Mouse (Mus musculus) neural tube, embryonic 14.5 days (tissue): ENCODE measurements at regions not wholly inside any gene's neighbourhood (a gene's known extent, or its start where the extent isn't known, plus 50 kb on each side); places are given as distances from the start of the nearest gene placed in this dataset.

Experiments
- ATAC-seq: fragments of 200-750 bp; cut with Nextera tagmentation; 2 replicates; pipeline ENCODE4 v1.8.0; 2017; ENCODE audit warnings: low read depth, mild to moderate bottlenecking, moderate TSS enrichment, moderate library complexity
- H3K27ac ChIP-seq: fragments of 300-500 bp; sonication (generic); 2 replicates; pipeline ENCODE4 v1.5.1; 2014; ENCODE audit warnings: low read depth, mild to moderate bottlenecking, control low read depth, low read length, moderate library complexity, mixed read lengths
- H3K27me3 ChIP-seq: fragments of 300-500 bp; sonication (generic); 2 replicates; pipeline ENCODE4 v1.6.1; 2014; ENCODE audit warnings: low read length; ENCODE audit not compliant: control insufficient read depth, insufficient read depth
- H3K36me3 ChIP-seq: fragments of 300-500 bp; sonication (generic); 2 replicates; pipeline ENCODE4 v1.6.1; 2014; ENCODE audit warnings: low read length, mixed read lengths; ENCODE audit not compliant: control insufficient read depth, insufficient read depth
- H3K4me1 ChIP-seq: fragments of 300-500 bp; sonication (generic); 2 replicates; pipeline ENCODE4 v1.6.1; 2014; ENCODE audit warnings: low read length; ENCODE audit not compliant: control insufficient read depth, insufficient read depth
- H3K4me2 ChIP-seq: fragments of 300-500 bp; sonication (generic); 2 replicates; pipeline ENCODE4 v1.6.1; 2014; ENCODE audit warnings: mild to moderate bottlenecking, low read depth, low read length, control low read depth
- H3K4me3 ChIP-seq: fragments of 300-500 bp; sonication (generic); 2 replicates; pipeline ENCODE4 v1.5.1; 2014; ENCODE audit warnings: low read depth, low read length, control low read depth, mixed read lengths
- H3K9ac ChIP-seq: fragments of 300-500 bp; sonication (generic); replicated peaks from 2 replicates; pipeline ENCODE4 v1.6.1; 2014; ENCODE audit warnings: low read depth, mild to moderate bottlenecking, control low read depth, low read length, mixed read lengths
- H3K9me3 ChIP-seq: fragments of 300-500 bp; sonication (generic); 2 replicates; pipeline ENCODE4 v1.6.1; 2016; ENCODE audit warnings: low read length; ENCODE audit not compliant: control insufficient read depth
- WGBS: fragments of 180-500 bp; shearing (Covaris S2); extraction: QIAGEN DNeasy Blood & Tissue Kit; methylation state at CpG from one replicate; pipeline ENCODE4 v1.1.7; 2014; 5-methylcytosine and 5-hydroxymethylcytosine counted together

DNA sequence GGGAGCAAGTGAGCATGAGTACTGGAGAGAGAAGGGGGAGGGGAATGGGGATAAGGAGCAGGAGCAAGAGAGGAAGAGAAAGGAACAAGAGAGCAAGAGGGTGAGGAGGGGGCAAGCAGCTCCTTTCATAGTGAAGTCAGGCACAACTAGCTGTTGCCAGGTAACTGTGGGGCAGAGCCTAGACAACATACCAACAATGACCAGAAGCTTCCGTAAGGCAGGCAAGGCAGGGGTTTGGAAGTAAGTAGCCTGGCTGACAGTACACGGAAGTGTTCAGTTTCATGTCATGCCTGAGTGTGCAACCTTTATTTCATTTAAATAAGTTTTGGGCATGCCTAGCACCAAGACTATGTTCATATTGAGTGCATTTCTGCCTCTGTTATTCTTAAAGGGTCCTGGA, 160.5 kb upstream of the Jun start:
- no peak overlapping the region for H3K27ac ChIP-seq
- no peak for ATAC-seq
- H3K4me1 ChIP-seq = no peaks in the 10 kb centered on the region
- no peak overlapping the region for H3K9ac ChIP-seq
- H3K4me2 ChIP-seq = no peak overlapping the region
- H3K9me3 ChIP-seq = no peaks in the 10 kb centered on the region
- no peaks in the 10 kb centered on the region for H3K27me3 ChIP-seq
- 72% methylated on average over 2 of the region's 2 CpGs for WGBS
- H3K4me3 ChIP-seq = no peak overlapping the region
- H3K36me3 ChIP-seq = no peaks in the 10 kb centered on the region

DNA sequence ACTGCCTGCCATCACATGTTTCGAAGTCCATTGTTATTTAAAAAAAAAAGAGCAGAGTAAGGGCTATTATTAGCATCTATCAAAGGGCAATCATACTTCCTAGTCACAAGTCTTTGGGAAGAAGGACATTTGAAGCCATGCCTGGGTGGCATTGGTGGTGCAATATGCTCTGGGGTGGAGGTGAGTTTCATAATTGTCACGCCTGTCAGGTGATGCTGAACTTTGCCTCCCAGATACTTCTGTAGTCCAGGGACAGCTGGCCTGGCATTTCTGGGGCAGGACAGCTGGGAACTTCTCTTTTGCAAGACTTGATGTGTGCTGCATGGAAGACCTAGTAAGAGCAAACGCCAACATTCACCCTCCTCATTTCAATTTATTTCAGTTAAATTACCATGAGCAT, 161.0 kb upstream of the Jun start:
- ATAC-seq = no peak
- no peaks in the 10 kb centered on the region for H3K36me3 ChIP-seq
- no peak overlapping the region for H3K9ac ChIP-seq
- 92% methylated on average over 3 of the region's 3 CpGs for WGBS
- H3K4me3 ChIP-seq = no peak overlapping the region
- no peaks in the 10 kb centered on the region for H3K9me3 ChIP-seq
- no peak overlapping the region for H3K27ac ChIP-seq
- H3K4me2 ChIP-seq = no peak overlapping the region
- no peaks in the 10 kb centered on the region for H3K27me3 ChIP-seq
- H3K4me1 ChIP-seq = no peaks in the 10 kb centered on the region

DNA sequence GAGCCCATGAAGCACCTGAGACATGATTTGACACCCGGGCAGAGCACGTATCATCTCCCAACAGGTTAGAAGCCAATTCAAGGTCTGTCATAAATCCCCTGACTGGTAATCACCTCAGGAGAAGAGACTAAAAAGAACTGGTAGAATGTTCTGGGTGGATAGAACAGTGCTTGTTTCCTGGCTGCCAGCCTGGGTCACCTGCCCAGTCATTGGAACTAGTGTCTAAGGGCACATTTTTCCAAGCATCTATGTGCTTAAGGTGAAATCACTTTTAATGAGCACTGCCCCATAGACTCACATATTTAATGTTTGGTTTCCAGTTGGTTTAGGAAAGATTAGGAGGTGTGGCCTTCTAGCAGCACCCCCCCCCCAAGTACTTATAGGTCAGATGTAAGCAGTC, 162.0 kb upstream of the Jun start:
- Histone ChIP-seq H3K9me3 (no peaks in the 10 kb centered on the region), H3K36me3 (no peaks in the 10 kb centered on the region), H3K4me2 (no peak overlapping the region), H3K4me3 (no peak overlapping the region), H3K9ac (no peak overlapping the region), H3K27me3 (no peaks in the 10 kb centered on the region), H3K27ac (no peak overlapping the region), H3K4me1 (no peaks in the 10 kb centered on the region)
- no peak for ATAC-seq
- 92% methylated on average over 2 of the region's 2 CpGs for WGBS

DNA sequence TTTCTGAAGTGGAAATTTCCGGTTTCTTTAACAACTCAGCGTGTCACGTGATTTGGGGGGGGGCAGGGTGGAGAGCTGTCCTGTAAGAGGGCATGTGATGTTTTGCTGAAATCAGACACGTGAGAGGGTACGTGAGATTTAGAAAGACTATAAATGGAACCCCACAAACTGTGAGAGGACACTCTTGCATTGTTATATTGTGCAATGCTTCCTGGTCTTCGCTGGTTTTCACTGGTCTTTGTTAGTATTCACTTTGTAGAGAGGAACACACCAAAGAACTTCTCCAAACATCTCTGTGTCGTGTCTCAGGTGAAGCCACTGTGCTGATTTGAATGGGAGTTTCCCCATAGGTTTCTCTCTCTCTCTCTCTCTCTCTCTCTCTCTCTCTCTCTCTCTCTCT, 163.2 kb upstream of the Jun start:
- 92% methylated on average over 7 of the region's 7 CpGs for WGBS
- no peak overlapping the region for H3K4me2 ChIP-seq
- no peak overlapping the region for H3K27ac ChIP-seq
- no peak for ATAC-seq
- no peaks in the 10 kb centered on the region for H3K27me3 ChIP-seq
- no peak overlapping the region for H3K4me3 ChIP-seq
- no peak overlapping the region for H3K9ac ChIP-seq
- H3K9me3 ChIP-seq = no peaks in the 10 kb centered on the region
- H3K4me1 ChIP-seq = no peaks in the 10 kb centered on the region
- no peaks in the 10 kb centered on the region for H3K36me3 ChIP-seq

DNA sequence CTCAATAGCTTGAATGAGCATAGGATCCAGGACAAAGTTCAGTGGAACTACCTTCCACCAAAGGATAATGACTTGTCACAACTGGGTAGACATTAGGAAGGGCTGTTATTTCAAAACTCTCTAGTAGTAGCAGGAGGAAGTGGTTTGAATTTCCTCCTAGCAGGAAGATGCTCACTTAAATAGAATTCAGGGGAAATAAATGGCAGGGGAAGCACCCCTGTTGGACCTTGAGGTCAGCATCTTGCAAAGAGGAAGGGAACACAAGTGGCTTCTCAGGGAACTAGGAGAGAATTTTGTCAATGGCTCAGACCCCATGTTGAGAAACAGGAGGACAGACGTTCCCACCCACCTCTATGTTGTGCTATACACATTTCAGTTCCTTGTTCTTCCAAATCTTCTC, 178.4 kb upstream of the Jun start:
- ATAC-seq = no peak
- H3K4me1 ChIP-seq = no peaks in the 10 kb centered on the region
- no peaks in the 10 kb centered on the region for H3K9me3 ChIP-seq
- H3K9ac ChIP-seq = no peak overlapping the region
- no peak overlapping the region for H3K4me3 ChIP-seq
- no peak overlapping the region for H3K4me2 ChIP-seq
- no peak overlapping the region for H3K27ac ChIP-seq
- no peaks in the 10 kb centered on the region for H3K36me3 ChIP-seq
- no peaks in the 10 kb centered on the region for H3K27me3 ChIP-seq
- 73% methylated on average over 1 of the region's 1 CpGs for WGBS

- H3K4me1 ChIP-seq = no peaks in the 10 kb centered on the region
- H3K36me3 ChIP-seq = no peaks in the 10 kb centered on the region
- no peaks in the 10 kb centered on the region for H3K9me3 ChIP-seq
- no peak overlapping the region for H3K27ac ChIP-seq
- no peak overlapping the region for H3K4me3 ChIP-seq
- H3K9ac ChIP-seq = no peak overlapping the region
- no peaks in the 10 kb centered on the region for H3K27me3 ChIP-seq
- ATAC-seq = no peak
- H3K4me2 ChIP-seq = no peak overlapping the region
These were observed 181.0 kb upstream of the Jun start for GRCm38 (mm10) chr4:95233034-95233433.

- WGBS = 93% methylated on average over 2 of the region's 2 CpGs
- no peaks in the 10 kb centered on the region for H3K9me3 ChIP-seq
- H3K36me3 ChIP-seq = no peaks in the 10 kb centered on the region
- ATAC-seq = no peak
- no peak overlapping the region for H3K4me3 ChIP-seq
- H3K27me3 ChIP-seq = no peaks in the 10 kb centered on the region
- H3K9ac ChIP-seq = no peak overlapping the region
- no peaks in the 10 kb centered on the region for H3K4me1 ChIP-seq
- H3K4me2 ChIP-seq = no peak overlapping the region
- H3K27ac ChIP-seq = no peak overlapping the region
These were observed 182.1 kb upstream of the Jun start for GRCm38 (mm10) chr4:95234030-95234555.

- Histone ChIP-seq H3K4me1 (no peaks in the 10 kb centered on the region), H3K27ac (no peak overlapping the region), H3K36me3 (no peaks in the 10 kb centered on the region), H3K9ac (no peak overlapping the region), H3K9me3 (no peaks in the 10 kb centered on the region), H3K27me3 (no peaks in the 10 kb centered on the region), H3K4me2 (no peak overlapping the region), H3K4me3 (no peak overlapping the region)
- no peak for ATAC-seq
- 96% methylated on average over 1 of the region's 1 CpGs for WGBS
These were observed 196.0 kb upstream of the Jun start for GRCm38 (mm10) chr4:95247977-95248376.

- no peak overlapping the region for H3K9ac ChIP-seq
- no peaks in the 10 kb centered on the region for H3K27me3 ChIP-seq
- 91% methylated on average over 4 of the region's 4 CpGs for WGBS
- H3K4me1 ChIP-seq = no peaks in the 10 kb centered on the region
- no peak overlapping the region for H3K4me2 ChIP-seq
- H3K9me3 ChIP-seq = no peaks in the 10 kb centered on the region
- H3K36me3 ChIP-seq = no peaks in the 10 kb centered on the region
- ATAC-seq = no peak
- H3K27ac ChIP-seq = no peak overlapping the region
- no peak overlapping the region for H3K4me3 ChIP-seq
These were observed 197.0 kb upstream of the Jun start for GRCm38 (mm10) chr4:95249031-95249430.

- no peak overlapping the region for H3K4me3 ChIP-seq
- H3K36me3 ChIP-seq = no peaks in the 10 kb centered on the region
- WGBS = 22% methylated on average over 1 of the region's 1 CpGs
- H3K9me3 ChIP-seq = no peaks in the 10 kb centered on the region
- no peak overlapping the region for H3K27ac ChIP-seq
- no peak overlapping the region for H3K9ac ChIP-seq
- H3K4me1 ChIP-seq = no peaks in the 10 kb centered on the region
- ATAC-seq = no peak
- no peak overlapping the region for H3K4me2 ChIP-seq
- H3K27me3 ChIP-seq = no peaks in the 10 kb centered on the region
These were observed 198.1 kb upstream of the Jun start for GRCm38 (mm10) chr4:95250083-95250482.
